Mouse (Mus musculus): ENCODE data around the gene Prune1. TPM values are rescaled to one million over a fixed set of nuclear protein-coding genes. Genes with fewer than 3 reads are reported as not detected.
A peak's percentile ranks its signal among the peaks of the same experiment; 100 is the strongest.

Gene Prune1
- polyA plus RNA-seq, 1 experiment from 2014 or later: 24.7 TPM

DNA sequence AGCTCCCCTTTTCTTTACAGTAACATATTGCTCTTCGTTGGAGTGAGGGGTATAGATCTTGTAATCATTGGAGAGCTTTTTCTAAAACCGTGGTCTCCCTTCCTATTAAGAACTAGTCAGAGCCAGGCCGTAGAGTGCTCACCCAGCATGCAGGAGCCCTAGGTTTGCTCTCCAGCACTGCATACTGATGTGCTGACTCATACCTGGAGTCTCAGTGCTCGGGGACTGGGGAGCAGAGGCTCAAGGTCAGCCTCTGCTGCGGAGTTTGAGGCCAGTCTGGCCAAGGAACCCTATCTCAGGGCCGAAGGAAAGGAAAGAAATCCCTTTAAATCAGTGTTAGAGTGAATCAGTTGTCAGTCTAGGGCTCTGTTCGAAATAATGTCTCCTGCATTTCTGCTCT lies 49.1 kb downstream of the Prune1 start:
- Histone ChIP-seq H3K4me1 (ENCODE audit: control insufficient read depth, insufficient read depth, low read length) (peaks cover 30% of the 10 kb centered on the region), H3K9ac (ENCODE audit: low read depth, low read length) (no peak overlapping the region), H3K4me3 (ENCODE audit: low read depth, low read length) (no peak overlapping the region), H3K4me2 (no peak overlapping the region), H3K9me3 (replicated peaks; ENCODE audit: control insufficient read depth, low read length) (no peaks in the 10 kb centered on the region), H3K27me3 (ENCODE audit: control insufficient read depth, insufficient read depth, low read length) (no peaks in the 10 kb centered on the region), H3K36me3 (ENCODE audit: control insufficient read depth, insufficient read depth, low read length) (peaks cover 39% of the 10 kb centered on the region), H3K27ac (ENCODE audit: low read depth, low read length) (no peak overlapping the region)
- 59% methylated on average over 7 of the region's 7 CpGs for WGBS (ENCODE audit: insufficient replicate concordance)
- no peak for ATAC-seq (replicated peaks; ENCODE audit: insufficient number of reproducible peaks, low FRiP score, low TSS enrichment)

DNA sequence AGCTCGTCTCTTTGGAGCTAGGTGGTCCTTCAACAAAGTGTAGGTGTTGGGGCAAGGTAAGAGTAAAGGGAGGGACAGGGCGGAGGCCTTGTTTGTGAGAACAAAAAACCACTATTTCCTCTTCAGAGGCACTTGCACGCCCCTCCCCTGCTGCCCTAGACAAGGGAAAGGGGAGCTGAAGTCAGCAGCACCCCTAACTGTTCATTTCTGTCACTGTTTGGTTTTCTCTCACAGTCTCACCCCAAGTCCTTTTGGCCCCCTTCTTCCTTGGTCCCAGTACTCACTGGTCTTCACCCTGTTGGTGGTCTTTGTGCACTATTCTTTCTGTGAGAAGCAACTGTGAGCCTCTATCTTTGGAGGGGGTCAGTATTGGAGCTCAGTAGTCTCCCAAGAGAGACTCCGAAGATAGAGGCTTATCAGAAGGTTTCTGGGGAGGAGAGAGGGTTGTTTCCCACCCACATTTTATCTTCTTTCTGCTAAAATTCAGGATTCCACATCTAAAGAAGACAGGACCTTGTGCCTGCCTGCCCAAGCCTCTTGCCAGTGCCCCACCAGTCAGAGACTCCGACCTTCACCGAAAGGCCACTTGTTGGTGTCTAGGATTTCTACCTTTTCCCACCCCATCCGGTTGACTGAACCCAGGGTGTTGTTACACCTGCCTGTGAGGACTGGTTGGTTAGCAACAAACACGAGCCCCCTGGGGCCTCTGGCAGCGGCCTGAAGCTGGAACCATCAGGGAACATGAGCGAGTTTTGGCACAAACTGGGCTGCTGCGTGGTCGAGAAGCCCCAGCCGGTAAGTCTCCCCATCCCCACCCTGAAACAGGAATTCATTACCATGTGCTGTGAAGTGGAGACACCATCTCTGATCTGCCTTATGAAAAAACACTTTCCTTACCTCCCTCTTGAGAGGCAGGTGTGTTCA lies 50.3 kb downstream of the Prune1 start, which contains the start of gene Mllt11:
Gene Mllt11 (minus strand): TSS at position 874 of the 924 bp plus-strand sequence.
- peaks cover 36% of the 10 kb centered on the region for H3K36me3 ChIP-seq (ENCODE audit: control insufficient read depth, insufficient read depth, low read length)
- peak within 1 kb of the TSS; percentile 96 for H3K4me2 ChIP-seq
- no peaks in the 10 kb centered on the region for H3K9me3 ChIP-seq (replicated peaks; ENCODE audit: control insufficient read depth, low read length)
- peak within 1 kb of the TSS; percentile 95; the same call in 1 of the 2 replicates for H3K9ac ChIP-seq (ENCODE audit: low read depth, low read length)
- H3K27me3 ChIP-seq (ENCODE audit: control insufficient read depth, insufficient read depth, low read length): no peaks in the 10 kb centered on the region
- peak within 1 kb of the TSS; percentile 87 for H3K27ac ChIP-seq (ENCODE audit: low read depth, low read length)
- 72% methylated on average over 13 of the region's 13 CpGs for WGBS (ENCODE audit: insufficient replicate concordance)
- H3K4me1 ChIP-seq (ENCODE audit: control insufficient read depth, insufficient read depth, low read length): peaks cover 35% of the 10 kb centered on the region
- peak within 1 kb of the TSS; percentile 92; the same call in 1 of the 2 replicates for H3K4me3 ChIP-seq (ENCODE audit: low read depth, low read length)
- no peak for ATAC-seq (replicated peaks; ENCODE audit: insufficient number of reproducible peaks, low FRiP score, low TSS enrichment)

DNA sequence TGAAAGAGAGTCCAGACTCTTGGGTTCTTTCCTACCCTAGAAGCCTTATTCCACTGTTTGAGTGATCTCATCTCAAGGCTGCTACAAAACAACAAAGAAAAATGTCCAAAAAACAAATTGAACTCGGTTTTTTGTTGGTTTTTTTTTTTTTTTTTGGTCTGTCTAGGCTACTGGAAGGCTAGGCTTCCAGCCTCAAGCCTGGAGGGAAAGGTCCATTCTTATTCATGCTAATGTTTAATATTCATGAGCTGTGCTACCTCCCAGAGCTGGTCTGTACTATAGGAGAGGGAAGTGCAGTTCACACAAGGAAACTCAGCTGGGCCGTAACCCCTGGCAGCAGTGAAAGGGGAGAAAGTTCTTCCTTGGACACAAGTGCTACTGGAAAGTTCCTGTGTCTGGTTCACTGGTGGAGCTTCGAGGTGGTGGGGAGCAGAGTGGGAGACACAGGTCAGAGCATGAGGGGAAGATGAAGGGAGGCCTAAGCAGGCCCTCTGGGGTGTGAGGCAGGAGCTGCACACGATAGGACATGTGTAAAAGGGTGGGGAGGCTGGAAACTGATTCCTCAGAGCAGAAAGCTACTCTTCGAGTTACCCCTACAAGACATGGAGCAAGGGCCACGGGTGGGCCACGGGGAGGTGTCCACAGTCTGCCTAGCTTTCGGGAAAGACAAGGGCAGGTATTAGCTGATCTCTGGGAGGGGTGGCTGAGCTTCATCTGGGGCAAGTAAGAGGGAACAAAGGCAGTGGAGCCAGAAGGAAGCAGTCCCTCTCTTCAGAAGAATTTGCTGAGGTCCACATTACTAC lies 51.2 kb downstream of the Prune1 start:
- Histone ChIP-seq H3K9ac (ENCODE audit: low read depth, low read length) (peak overlapping the region; percentile 95), H3K4me3 (ENCODE audit: low read depth, low read length) (peak overlapping the region; percentile 92), H3K36me3 (ENCODE audit: control insufficient read depth, insufficient read depth, low read length) (peaks cover 36% of the 10 kb centered on the region), H3K4me2 (peak overlapping the region; percentile 96), H3K27ac (ENCODE audit: low read depth, low read length) (peak overlapping the region; percentile 87), H3K4me1 (ENCODE audit: control insufficient read depth, insufficient read depth, low read length) (peaks cover 35% of the 10 kb centered on the region), H3K27me3 (ENCODE audit: control insufficient read depth, insufficient read depth, low read length) (no peaks in the 10 kb centered on the region), H3K9me3 (replicated peaks; ENCODE audit: control insufficient read depth, low read length) (no peaks in the 10 kb centered on the region)
- 56% methylated on average over 8 of the region's 8 CpGs for WGBS (ENCODE audit: insufficient replicate concordance)
- ATAC-seq (replicated peaks; ENCODE audit: insufficient number of reproducible peaks, low FRiP score, low TSS enrichment): no peak

DNA sequence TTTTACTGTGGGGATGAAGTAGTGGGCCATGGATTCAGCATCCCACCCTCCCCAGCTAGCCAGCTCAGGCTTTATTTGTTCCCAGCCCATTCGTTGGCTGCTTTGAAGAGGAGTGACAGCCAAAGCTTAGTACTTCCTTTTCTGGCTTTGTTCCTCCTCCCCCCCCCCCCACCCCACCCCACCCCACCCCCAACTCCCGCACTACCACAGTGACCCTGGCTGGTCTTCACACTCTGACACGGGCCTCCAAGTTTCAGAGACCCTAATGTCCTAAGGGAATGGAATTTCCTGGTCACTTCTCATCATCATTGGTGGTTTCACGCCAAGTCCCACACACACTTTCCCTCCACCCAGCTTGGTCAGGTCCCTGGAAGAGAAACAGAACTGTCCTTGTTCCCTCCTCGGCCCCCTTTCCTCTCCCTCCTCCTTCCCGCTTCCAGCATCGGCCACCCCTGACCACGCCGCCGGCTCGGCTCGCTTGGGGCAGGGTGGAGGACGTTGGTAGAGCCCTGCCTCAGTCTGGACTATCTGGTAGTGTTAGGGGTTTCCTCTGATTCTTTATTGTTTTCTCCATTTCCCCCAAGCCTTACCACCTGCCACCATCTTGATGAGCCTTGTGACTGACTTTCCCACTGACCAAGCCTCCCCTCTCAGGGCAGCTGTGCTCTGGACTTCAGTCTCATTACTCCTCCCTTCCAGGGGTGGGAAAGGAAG lies 51.9 kb downstream of the Prune1 start:
- no peak for ATAC-seq (replicated peaks; ENCODE audit: insufficient number of reproducible peaks, low FRiP score, low TSS enrichment)
- H3K9me3 ChIP-seq (replicated peaks; ENCODE audit: control insufficient read depth, low read length): no peaks in the 10 kb centered on the region
- H3K36me3 ChIP-seq (ENCODE audit: control insufficient read depth, insufficient read depth, low read length): peaks cover 34% of the 10 kb centered on the region
- H3K4me1 ChIP-seq (ENCODE audit: control insufficient read depth, insufficient read depth, low read length): peaks cover 35% of the 10 kb centered on the region
- peak overlapping the region; percentile 96 for H3K4me2 ChIP-seq
- WGBS (ENCODE audit: insufficient replicate concordance): 4% methylated on average over 13 of the region's 13 CpGs
- no peaks in the 10 kb centered on the region for H3K27me3 ChIP-seq (ENCODE audit: control insufficient read depth, insufficient read depth, low read length)
- peak overlapping the region; percentile 92 for H3K4me3 ChIP-seq (ENCODE audit: low read depth, low read length)
- peak overlapping the region; percentile 97 for H3K27ac ChIP-seq (ENCODE audit: low read depth, low read length)
- H3K9ac ChIP-seq (ENCODE audit: low read depth, low read length): peak overlapping the region; percentile 95

DNA sequence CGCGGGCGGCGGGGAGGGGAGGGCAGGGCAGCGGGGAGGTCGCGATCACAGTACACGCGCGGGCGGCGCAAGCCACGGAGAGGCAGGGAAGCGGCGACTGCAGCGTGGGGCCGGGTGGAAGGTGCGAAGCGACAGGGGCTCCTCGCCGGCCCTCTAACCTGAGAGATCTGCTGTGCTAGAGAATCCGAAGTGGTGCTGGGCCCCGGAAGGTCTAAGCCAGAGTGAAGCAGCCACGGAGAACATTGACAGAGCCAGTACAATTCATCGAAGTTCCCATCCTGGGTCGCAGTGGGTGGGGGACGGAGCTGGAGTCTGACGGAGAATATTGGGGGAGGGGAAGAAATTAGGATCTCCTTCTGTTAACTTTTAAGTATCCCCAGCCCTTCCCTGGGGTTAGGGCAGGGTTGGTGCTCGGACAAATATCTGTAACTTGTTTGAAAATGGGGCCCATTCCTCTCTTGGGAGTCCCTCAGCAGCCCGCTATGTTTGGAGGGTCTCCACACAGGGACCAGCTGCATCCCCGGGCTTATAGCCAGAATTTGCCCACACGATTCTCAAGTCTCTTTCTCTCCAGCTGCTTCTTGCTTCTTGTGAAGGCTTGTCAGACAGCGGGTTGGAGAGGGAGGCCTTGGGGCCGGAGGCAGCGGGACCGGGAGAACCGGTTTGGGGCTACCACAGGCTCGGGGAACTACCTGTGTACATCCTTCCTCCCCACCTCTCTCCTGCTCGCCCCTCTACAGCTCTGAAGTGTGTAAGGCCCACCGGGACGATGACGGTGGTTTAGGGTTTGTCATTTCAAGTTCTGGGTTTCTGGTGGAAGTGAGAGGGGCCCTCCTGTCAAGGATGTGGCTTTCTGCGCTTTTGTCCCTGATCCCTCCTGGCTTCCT lies 52.7 kb downstream of the Prune1 start:
- H3K9ac ChIP-seq (ENCODE audit: low read depth, low read length): peak overlapping the region; percentile 95
- H3K4me2 ChIP-seq: peak overlapping the region; percentile 96
- ATAC-seq (replicated peaks; ENCODE audit: insufficient number of reproducible peaks, low FRiP score, low TSS enrichment): 0 out of 2 replicates have a peak, but pooled peaks have one; percentile 3
- peak overlapping the region; percentile 92 for H3K4me3 ChIP-seq (ENCODE audit: low read depth, low read length)
- H3K27ac ChIP-seq (ENCODE audit: low read depth, low read length): peak overlapping the region; percentile 97
- peaks cover 29% of the 10 kb centered on the region for H3K36me3 ChIP-seq (ENCODE audit: control insufficient read depth, insufficient read depth, low read length)
- no peaks in the 10 kb centered on the region for H3K27me3 ChIP-seq (ENCODE audit: control insufficient read depth, insufficient read depth, low read length)
- H3K9me3 ChIP-seq (replicated peaks; ENCODE audit: control insufficient read depth, low read length): no peaks in the 10 kb centered on the region
- under 1% methylated on average over 43 of the region's 43 CpGs for WGBS (ENCODE audit: insufficient replicate concordance)
- peaks cover 39% of the 10 kb centered on the region for H3K4me1 ChIP-seq (ENCODE audit: control insufficient read depth, insufficient read depth, low read length)

DNA sequence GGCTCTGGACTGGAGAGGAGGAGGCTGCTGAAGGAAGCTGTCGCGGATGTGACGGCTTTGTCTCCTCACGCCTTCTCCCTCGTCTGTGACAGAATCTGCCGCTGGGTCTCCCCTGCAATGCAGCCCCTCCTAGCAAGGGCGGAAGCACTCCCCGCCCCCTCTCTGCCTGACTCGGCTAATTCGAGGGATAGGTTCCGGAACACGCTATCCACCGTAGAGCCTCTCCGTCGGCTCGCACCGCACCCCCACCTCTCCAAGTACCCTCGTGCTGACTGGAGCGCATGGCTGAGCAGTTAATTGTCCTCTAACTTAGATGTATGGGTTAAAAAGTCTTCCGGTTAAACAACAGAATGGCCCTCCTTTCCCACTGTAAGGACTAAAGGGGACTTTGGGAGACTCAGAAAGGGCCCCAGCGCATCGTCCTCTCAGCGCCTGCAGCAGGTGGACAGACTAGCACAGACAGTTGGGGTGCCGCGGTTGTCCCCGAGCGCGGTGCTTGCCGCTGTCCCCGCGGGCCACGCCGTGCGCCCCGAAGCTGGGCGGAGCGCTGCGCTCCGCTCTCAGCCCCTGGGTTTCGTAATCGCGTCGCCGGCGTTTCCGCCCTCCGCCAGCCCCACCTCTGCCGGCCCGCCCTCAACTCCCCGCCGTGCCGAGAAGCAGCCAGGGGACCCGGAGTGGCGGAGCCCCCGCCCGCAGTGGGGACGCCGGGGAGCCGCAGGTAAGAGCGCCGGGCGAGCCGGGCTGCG lies 53.6 kb downstream of the Prune1 start, which contains the start of gene Cdc42se1:
Gene Cdc42se1 (plus strand): TSS at position 585 of the 746 bp plus-strand sequence.
- peaks cover 40% of the 10 kb centered on the region for H3K4me1 ChIP-seq (ENCODE audit: control insufficient read depth, insufficient read depth, low read length)
- H3K9me3 ChIP-seq (replicated peaks; ENCODE audit: control insufficient read depth, low read length): no peaks in the 10 kb centered on the region
- H3K9ac ChIP-seq (ENCODE audit: low read depth, low read length): peak within 1 kb of the TSS; percentile 95
- no peaks in the 10 kb centered on the region for H3K27me3 ChIP-seq (ENCODE audit: control insufficient read depth, insufficient read depth, low read length)
- peak within 1 kb of the TSS; percentile 92 for H3K4me3 ChIP-seq (ENCODE audit: low read depth, low read length)
- ATAC-seq (replicated peaks; ENCODE audit: insufficient number of reproducible peaks, low FRiP score, low TSS enrichment): peak; percentile 85
- peak within 1 kb of the TSS; percentile 97 for H3K27ac ChIP-seq (ENCODE audit: low read depth, low read length)
- WGBS (ENCODE audit: insufficient replicate concordance): under 1% methylated on average over 64 of the region's 64 CpGs
- H3K4me2 ChIP-seq: peak within 1 kb of the TSS; percentile 96
- H3K36me3 ChIP-seq (ENCODE audit: control insufficient read depth, insufficient read depth, low read length): peaks cover 28% of the 10 kb centered on the region

DNA sequence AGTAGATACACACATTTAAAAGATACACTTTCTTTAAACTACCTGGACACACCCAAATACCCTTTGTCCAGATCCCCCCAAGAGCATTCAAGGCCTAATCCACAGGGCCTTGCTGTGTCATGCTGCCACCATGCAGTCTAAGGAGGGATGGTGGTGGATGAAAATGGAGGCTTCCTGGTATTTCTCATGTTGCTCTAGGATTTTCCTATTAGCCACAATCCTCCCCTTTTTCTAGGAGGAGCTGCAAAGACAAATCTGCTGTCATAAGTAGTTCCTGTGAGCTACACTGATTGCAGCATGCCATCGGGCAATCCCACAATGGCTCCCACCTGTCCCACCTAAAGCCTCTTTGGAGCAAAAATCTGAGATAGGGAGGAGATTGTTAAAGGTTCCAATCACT lies 54.7 kb downstream of the Prune1 start:
- Histone ChIP-seq H3K4me3 (ENCODE audit: low read depth, low read length) (peak overlapping the region; percentile 92), H3K4me2 (peak overlapping the region; percentile 96), H3K36me3 (ENCODE audit: control insufficient read depth, insufficient read depth, low read length) (peaks cover 22% of the 10 kb centered on the region), H3K9ac (ENCODE audit: low read depth, low read length) (peak overlapping the region; percentile 52; the same call in 1 of the 2 replicates), H3K27ac (ENCODE audit: low read depth, low read length) (no peak overlapping the region), H3K27me3 (ENCODE audit: control insufficient read depth, insufficient read depth, low read length) (no peaks in the 10 kb centered on the region), H3K9me3 (replicated peaks; ENCODE audit: control insufficient read depth, low read length) (no peaks in the 10 kb centered on the region), H3K4me1 (ENCODE audit: control insufficient read depth, insufficient read depth, low read length) (peaks cover 32% of the 10 kb centered on the region)
- whole genome bisulfite sequencing (ENCODE audit: insufficient replicate concordance): 34% methylated on average over 1 of the region's 1 CpGs
- ATAC-seq (replicated peaks; ENCODE audit: insufficient number of reproducible peaks, low FRiP score, low TSS enrichment): no peak

Data from heart, embryonic 11.5 days (tissue).